In the genomic region with DNA sequence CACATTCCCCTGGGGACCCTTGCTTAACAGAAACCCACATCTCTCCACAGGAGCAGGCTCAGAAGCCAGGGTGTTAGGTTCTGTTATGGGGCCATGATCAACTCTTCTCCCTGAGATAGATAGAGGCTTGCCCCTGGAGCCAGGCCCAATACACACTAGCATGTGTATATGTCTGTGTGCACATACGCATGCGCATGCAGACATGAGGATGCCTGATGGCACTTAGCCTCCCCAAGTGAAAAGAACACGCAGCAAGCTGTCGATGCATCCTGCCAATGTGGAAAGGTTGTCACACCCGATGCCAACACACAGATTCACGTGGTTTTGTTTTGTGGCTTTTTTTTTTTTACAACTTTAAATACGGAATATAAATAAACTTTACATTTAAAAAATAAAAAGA, we compare ENCODE assay signal across 24 mouse cellular contexts. TPM values are rescaled to one million over a fixed set of nuclear protein-coding genes. Genes with fewer than 3 reads are reported as not detected.
DNase-seq lines count a peak whose midpoint lies in the region; ATAC-seq and TF ChIP-seq lines count a peak whose summit lies in the region.
"Had no signal": no experiment of that assay in that cellular context is flagged by ENCODE, and none has a peak within 500 bp of the region (broad histone marks: within the 10 kb centered on the region; RNA-seq: fewer than 3 reads in every experiment).

No protein-coding gene starts in this region.

- peak; percentile 75 for DNase-seq in forebrain, postnatal 0 days
- peak; percentile 61 for DNase-seq in layer of hippocampus, adult 9-11 months
- no peak for DNase-seq in layer of hippocampus, adult 11-12 months (ENCODE audit: low spot score)
- DNase-seq in layer of hippocampus, postnatal 14 days (ENCODE audit: low spot score in 2 of 2) = peak; percentile 39 to 71
- DNase-seq in adrenal gland, adult 8-10 months = no peak
- DNase-seq: adrenal gland, adult 2 months; adrenal gland, postnatal 25 days; cerebellum, adult 11 months; cerebellum, adult 2 months; cerebellum, postnatal 10 days; gastrocnemius, postnatal 36 days; heart, adult 2 months; heart, postnatal 14 days; heart, postnatal 4 days had no signal

- no peak overlapping the region for H3K9ac ChIP-seq in forebrain, postnatal 0 days
- no peak overlapping the region for H3K9ac ChIP-seq in forebrain, embryonic 12.5 days
- H3K9ac ChIP-seq: heart, embryonic 13.5 days; hindbrain, embryonic 14.5 days had no signal

- no peaks in the 10 kb centered on the region for H3K4me1 ChIP-seq in forebrain, postnatal 0 days (ENCODE audit: insufficient read depth)
- no peaks in the 10 kb centered on the region for H3K4me1 ChIP-seq in forebrain, embryonic 12.5 days

- H3K4me3 ChIP-seq in forebrain, postnatal 0 days (ENCODE audit: low read depth, low read length) = no peak overlapping the region
- no peak overlapping the region for H3K4me3 ChIP-seq in forebrain, embryonic 12.5 days (replicated peaks)
- H3K4me3 ChIP-seq: forebrain, embryonic 10.5 days; heart, adult 2 months; heart, embryonic 10.5 days; heart, embryonic 13.5 days had no signal

- H3K4me2 ChIP-seq in forebrain, postnatal 0 days (ENCODE audit: low read depth) = no peak overlapping the region
- H3K4me2 ChIP-seq in forebrain, embryonic 12.5 days = no peak overlapping the region
- H3K4me2 ChIP-seq: heart, embryonic 13.5 days; hindbrain, embryonic 14.5 days had no signal

- no peaks in the 10 kb centered on the region for H3K36me3 ChIP-seq in forebrain, postnatal 0 days (ENCODE audit: insufficient read depth)
- no peaks in the 10 kb centered on the region for H3K36me3 ChIP-seq in forebrain, embryonic 12.5 days (replicated peaks)
- H3K36me3 ChIP-seq: forebrain, embryonic 10.5 days; heart, embryonic 10.5 days had no signal

- no peaks in the 10 kb centered on the region for H3K27me3 ChIP-seq in forebrain, postnatal 0 days (ENCODE audit: insufficient read depth, low read length)
- no peaks in the 10 kb centered on the region for H3K27me3 ChIP-seq in forebrain, embryonic 12.5 days

- no peak for TF ChIP-seq CTCF in forebrain, postnatal 0 days (IDR thresholded peaks at IDR 0.05; ENCODE audit: low read depth)

- H3K27ac ChIP-seq in forebrain, postnatal 0 days (ENCODE audit: low read depth, low read length) = no peak overlapping the region
- H3K27ac ChIP-seq in forebrain, embryonic 12.5 days = no peak overlapping the region
- H3K27ac ChIP-seq: forebrain, embryonic 10.5 days; heart, adult 2 months; heart, embryonic 10.5 days; heart, embryonic 13.5 days; hindbrain, embryonic 14.5 days; hindbrain, postnatal 0 days had no signal

- no peaks in the 10 kb centered on the region for H3K9me3 ChIP-seq in forebrain, postnatal 0 days (ENCODE audit: low read length)
- H3K9me3 ChIP-seq in forebrain, embryonic 12.5 days = no peaks in the 10 kb centered on the region
- H3K9me3 ChIP-seq: forebrain, embryonic 10.5 days; heart, embryonic 10.5 days; heart, embryonic 13.5 days had no signal

- 74% methylated on average over 7 of the region's 7 CpGs for WGBS in forebrain, postnatal 0 days
- WGBS in forebrain, embryonic 12.5 days = 91% methylated on average over 7 of the region's 7 CpGs

- peak; percentile 56; the same call in 1 of the 2 replicates for ATAC-seq in forebrain, postnatal 0 days
- ATAC-seq in forebrain, embryonic 12.5 days (ENCODE audit: low FRiP score) = no peak
- ATAC-seq: CD4-positive, CD25-positive, alpha-beta regulatory T cell, adult 4 months; forebrain, embryonic 16.5 days; hindbrain, postnatal 0 days; inflammation-experienced regulatory T-cells, adult 6 months; intestine, embryonic 16.5 days had no signal

RNA-seq across cellular contexts. Expression of a gene that starts 19.2 kb away (rescaled TPM):
- 13.2 and 17.8 TPM in 2 replicates for total RNA-seq in forebrain, postnatal 0 days (2014; rRNA removed)
- 4.6 and 7.6 TPM in 2 replicates for polyA plus RNA-seq in forebrain, postnatal 0 days (2015; fragmentation: Nextera tagmentation; extraction: Ambion mirVana)
- 2.1 and 2.3 TPM in 2 replicates for polyA plus RNA-seq in forebrain, embryonic 12.5 days (2016; fragmentation: Nextera tagmentation; extraction: Ambion mirVana)
- 10 to 100 TPM; 45.4 to 48.1 TPM for total RNA-seq in layer of hippocampus, postnatal 14 days (2021)
- total RNA-seq in adrenal gland, adult 8-10 months (2022) = 10 to 100 TPM; 42.7 to 52.9 (median 43.2) TPM

RNA-seq across cellular contexts. Expression of a gene that starts 24.6 kb away (rescaled TPM):
- 6.4 and 11.1 TPM in 2 replicates for total RNA-seq in forebrain, postnatal 0 days (2014; rRNA removed)
- polyA plus RNA-seq in forebrain, postnatal 0 days (2015; fragmentation: Nextera tagmentation; extraction: Ambion mirVana) = 2.4 and 3.1 TPM in 2 replicates
- polyA plus RNA-seq in forebrain, embryonic 12.5 days (2016; fragmentation: Nextera tagmentation; extraction: Ambion mirVana) = 3.3 and 3.6 TPM in 2 replicates
- 10 to 100 TPM; 12.8 to 15.1 TPM for total RNA-seq in layer of hippocampus, postnatal 14 days (2021)
- 10 to 100 TPM; 27.5 to 51.1 (median 40.9) TPM for total RNA-seq in adrenal gland, adult 8-10 months (2022)

Comparison
In these comparisons a context has a peak if more than half of its experiments do, and no peak if none do; other contexts are left out.
1. DNase-seq: peak in forebrain, postnatal 0 days (single experiment), layer of hippocampus, adult 9-11 months (single experiment) and layer of hippocampus, postnatal 14 days (2 of 2); none in layer of hippocampus, adult 11-12 months (single experiment) and adrenal gland, adult 8-10 months (single experiment).